In genomic region chr10:39666027-39666426, GRCm38 (mm10) we compare ENCODE assay signal across 20 mouse cellular contexts. TPM values are rescaled to one million over a fixed set of nuclear protein-coding genes. Genes with fewer than 3 reads are reported as not detected.
DNase-seq lines count a peak whose midpoint lies in the region; ATAC-seq and TF ChIP-seq lines count a peak whose summit lies in the region.
"Had no signal": no experiment of that assay in that cellular context is flagged by ENCODE, and none has a peak within 500 bp of the region (broad histone marks: within the 10 kb centered on the region; RNA-seq: fewer than 3 reads in every experiment).

No protein-coding gene starts in this region.

- H3K4me3 ChIP-seq in heart, embryonic 10.5 days, result no peak overlapping the region
- no peak overlapping the region for H3K4me3 ChIP-seq in heart, adult 2 months
- H3K4me3 ChIP-seq in neural tube, embryonic 11.5 days (ENCODE audit: low read depth, low read length), result no peak overlapping the region
- H3K4me3 ChIP-seq in neural tube, embryonic 15.5 days (replicated peaks), result no peak overlapping the region
- no peak overlapping the region for H3K4me3 ChIP-seq in limb, embryonic 10.5 days
- H3K4me3 ChIP-seq in stomach, postnatal 0 days (ENCODE audit: low read depth, low read length), result no peak overlapping the region
- H3K4me3 ChIP-seq: heart, embryonic 15.5 days; hindbrain, embryonic 12.5 days; megakaryocyte, embryonic 14.5 days; midbrain, embryonic 15.5 days had no signal

- H3K4me1 ChIP-seq in heart, embryonic 10.5 days, result peaks cover 37% of the 10 kb centered on the region
- H3K4me1 ChIP-seq in heart, adult 2 months (ENCODE audit: control insufficient read depth, insufficient read depth, low read length), result peaks cover 2% of the 10 kb centered on the region; the same call in 1 of the 2 replicates
- H3K4me1 ChIP-seq in neural tube, embryonic 11.5 days (ENCODE audit: control insufficient read depth, insufficient read depth, low read length), result peaks cover 6% of the 10 kb centered on the region
- peaks cover 16% of the 10 kb centered on the region for H3K4me1 ChIP-seq in neural tube, embryonic 15.5 days
- peaks cover 32% of the 10 kb centered on the region for H3K4me1 ChIP-seq in limb, embryonic 10.5 days
- H3K4me1 ChIP-seq in stomach, postnatal 0 days (replicated peaks; ENCODE audit: control insufficient read depth, insufficient read depth), result peaks cover 8% of the 10 kb centered on the region; the same call in 1 of the 2 replicates
- H3K4me1 ChIP-seq: megakaryocyte, embryonic 14.5 days had no signal

- H3K9me3 ChIP-seq in heart, embryonic 10.5 days, result no peaks in the 10 kb centered on the region
- no peaks in the 10 kb centered on the region for H3K9me3 ChIP-seq in neural tube, embryonic 11.5 days (ENCODE audit: control insufficient read depth, low read length)
- no peaks in the 10 kb centered on the region for H3K9me3 ChIP-seq in neural tube, embryonic 15.5 days (replicated peaks)
- H3K9me3 ChIP-seq in limb, embryonic 10.5 days (replicated peaks), result no peaks in the 10 kb centered on the region
- no peaks in the 10 kb centered on the region for H3K9me3 ChIP-seq in stomach, postnatal 0 days (ENCODE audit: control insufficient read depth, low read length)
- H3K9me3 ChIP-seq: heart, embryonic 15.5 days; hindbrain, embryonic 12.5 days; megakaryocyte, embryonic 14.5 days; midbrain, embryonic 15.5 days had no signal

- TF ChIP-seq CTCF in heart, adult 2 months (IDR thresholded peaks at IDR 0.05), result no peak
- TF ChIP-seq CTCF in stomach, postnatal 0 days (IDR thresholded peaks at IDR 0.05; ENCODE audit: low read depth), result no peak

- H3K36me3 ChIP-seq in heart, embryonic 10.5 days, result peaks cover 9% of the 10 kb centered on the region; the same call in 1 of the 2 replicates
- H3K36me3 ChIP-seq in heart, adult 2 months (ENCODE audit: control insufficient read depth, insufficient read depth, low read length), result no peaks in the 10 kb centered on the region
- H3K36me3 ChIP-seq in neural tube, embryonic 11.5 days (ENCODE audit: control insufficient read depth, insufficient read depth, low read length), result no peaks in the 10 kb centered on the region
- no peaks in the 10 kb centered on the region for H3K36me3 ChIP-seq in neural tube, embryonic 15.5 days
- H3K36me3 ChIP-seq in limb, embryonic 10.5 days, result peaks cover 17% of the 10 kb centered on the region
- H3K36me3 ChIP-seq in stomach, postnatal 0 days (ENCODE audit: control insufficient read depth, insufficient read depth, low read length), result no peaks in the 10 kb centered on the region
- H3K36me3 ChIP-seq: heart, embryonic 15.5 days; hindbrain, embryonic 12.5 days; midbrain, embryonic 15.5 days had no signal

- H3K4me2 ChIP-seq in neural tube, embryonic 11.5 days (ENCODE audit: low read depth), result no peak overlapping the region
- H3K4me2 ChIP-seq in neural tube, embryonic 15.5 days, result no peak overlapping the region
- no peak overlapping the region for H3K4me2 ChIP-seq in stomach, postnatal 0 days (replicated peaks; ENCODE audit: low read depth)
- H3K4me2 ChIP-seq: heart, embryonic 15.5 days; hindbrain, embryonic 12.5 days; midbrain, embryonic 15.5 days had no signal

- no peak for DNase-seq in heart, embryonic 10.5 days (ENCODE audit: low spot score)
- DNase-seq in heart, adult 2 months, result no peak
- DNase-seq in neural tube, embryonic 11.5 days (ENCODE audit: low spot score), result no peak
- no peak for DNase-seq in limb, embryonic 10.5 days (ENCODE audit: low spot score)
- DNase-seq in stomach, postnatal 0 days (ENCODE audit: low spot score), result no peak
- DNase-seq in adrenal gland, postnatal 25 days, result no peak
- DNase-seq in cerebellum, adult 9-11 months, result no peak
- DNase-seq: cerebellum, adult 8-10 months; kidney, postnatal 10 days; liver, postnatal 0 days; lung, postnatal 14 days; right cerebral cortex, postnatal 14 days; spleen, adult 18-20 months had no signal

- H3K27me3 ChIP-seq in heart, embryonic 10.5 days (ENCODE audit: insufficient read depth, poor library complexity, severe bottlenecking), result no peaks in the 10 kb centered on the region
- no peaks in the 10 kb centered on the region for H3K27me3 ChIP-seq in heart, adult 2 months (ENCODE audit: control insufficient read depth, insufficient read depth, low read length)
- H3K27me3 ChIP-seq in neural tube, embryonic 11.5 days (ENCODE audit: control insufficient read depth, insufficient read depth, low read length), result no peaks in the 10 kb centered on the region
- no peaks in the 10 kb centered on the region for H3K27me3 ChIP-seq in neural tube, embryonic 15.5 days (replicated peaks)
- no peaks in the 10 kb centered on the region for H3K27me3 ChIP-seq in limb, embryonic 10.5 days (ENCODE audit: low read depth, poor library complexity, severe bottlenecking)
- no peaks in the 10 kb centered on the region for H3K27me3 ChIP-seq in stomach, postnatal 0 days (ENCODE audit: control insufficient read depth, insufficient read depth, low read length)
- H3K27me3 ChIP-seq: heart, embryonic 15.5 days; hindbrain, embryonic 12.5 days; midbrain, embryonic 15.5 days had no signal

- H3K9ac ChIP-seq in heart, adult 2 months (ENCODE audit: low read depth, low read length), result no peak overlapping the region
- no peak overlapping the region for H3K9ac ChIP-seq in neural tube, embryonic 11.5 days (ENCODE audit: low read length)
- no peak overlapping the region for H3K9ac ChIP-seq in neural tube, embryonic 15.5 days (replicated peaks)
- no peak overlapping the region for H3K9ac ChIP-seq in stomach, postnatal 0 days (ENCODE audit: low read length)
- H3K9ac ChIP-seq: heart, embryonic 15.5 days; hindbrain, embryonic 12.5 days; liver, postnatal 0 days; midbrain, embryonic 15.5 days had no signal

- intact Hi-C loops in heart, adult 2 months (cut with DNase I), result no loop called here

- H3K79me2 ChIP-seq in heart, adult 2 months (replicated peaks; ENCODE audit: control insufficient read depth, insufficient read depth, low read length), result no peaks in the 10 kb centered on the region

- peak overlapping the region; percentile 69; the same call in 1 of the 2 replicates for H3K27ac ChIP-seq in heart, embryonic 10.5 days
- H3K27ac ChIP-seq in heart, adult 2 months, result no peak overlapping the region
- 0 out of 2 replicates have a peak overlapping the region, but pooled peaks have one; percentile 4 for H3K27ac ChIP-seq in neural tube, embryonic 11.5 days (ENCODE audit: low read depth, low read length)
- H3K27ac ChIP-seq in neural tube, embryonic 15.5 days (replicated peaks), result no peak overlapping the region
- peak overlapping the region; percentile 25; the same call in 1 of the 2 replicates for H3K27ac ChIP-seq in limb, embryonic 10.5 days
- 0 out of 2 replicates have a peak overlapping the region, but pooled peaks have one; percentile 49 for H3K27ac ChIP-seq in stomach, postnatal 0 days (replicated peaks)
- H3K27ac ChIP-seq: hindbrain, embryonic 12.5 days; midbrain, embryonic 15.5 days had no signal

- WGBS in heart, embryonic 10.5 days, result 51% methylated on average over 3 of the region's 3 CpGs
- 74% methylated on average over 3 of the region's 3 CpGs for WGBS in heart, adult 2 months
- WGBS in neural tube, embryonic 11.5 days, result 62% methylated on average over 3 of the region's 3 CpGs
- 79% methylated on average over 3 of the region's 3 CpGs for WGBS in neural tube, embryonic 15.5 days
- 59% methylated on average over 3 of the region's 3 CpGs for WGBS in limb, embryonic 10.5 days
- 33% methylated on average over 3 of the region's 3 CpGs for WGBS in stomach, postnatal 0 days

- TF ChIP-seq EP300 in heart, adult 2 months (IDR thresholded peaks at IDR 0.05; ENCODE audit: insufficient read depth, low read depth, low read length), result no peak
- TF ChIP-seq EP300 in stomach, postnatal 0 days (optimal IDR thresholded peaks at IDR 0.05), result no peak

- no peak for TF ChIP-seq POLR2A in heart, adult 2 months (IDR thresholded peaks at IDR 0.05; ENCODE audit: insufficient read depth, low read depth, low read length)

- ATAC-seq in neural tube, embryonic 11.5 days (ENCODE audit: insufficient read depth, low FRiP score, low TSS enrichment), result no peak
- no peak for ATAC-seq in neural tube, embryonic 15.5 days (ENCODE audit: low FRiP score)
- no peak for ATAC-seq in stomach, postnatal 0 days (ENCODE audit: low FRiP score, low TSS enrichment)
- ATAC-seq: forebrain, embryonic 16.5 days; intestine, postnatal 0 days; liver, postnatal 0 days; midbrain, embryonic 15.5 days had no signal

RNA-seq across cellular contexts. Expression of gene Traf3ip2, which starts 53.3 kb away (rescaled TPM):
- 12.6 and 13.7 TPM in 2 replicates for polyA plus RNA-seq in heart, embryonic 10.5 days (2016; fragmentation: Nextera tagmentation; extraction: Ambion mirVana)
- 1 to 10 TPM; 5.0 to 6.5 TPM for total RNA-seq in heart, adult 2 months (2021)
- 7.1 and 7.8 TPM in 2 replicates for polyA plus RNA-seq in heart, adult 2 months (2012; rRNA removed)
- 9.4 TPM in 2 replicates for polyA plus RNA-seq in neural tube, embryonic 11.5 days (2014; fragmentation: Nextera tagmentation; extraction: Ambion mirVana)
- 3.8 and 9.4 TPM in 2 replicates for polyA plus RNA-seq in neural tube, embryonic 15.5 days (2015; fragmentation: Nextera tagmentation; extraction: Ambion mirVana)
- 7.2 and 8.7 TPM in 2 replicates for polyA plus RNA-seq in limb, embryonic 10.5 days (2016; fragmentation: Nextera tagmentation; extraction: Ambion mirVana)
- polyA plus RNA-seq in stomach, postnatal 0 days (2015; fragmentation: Nextera tagmentation; extraction: Ambion mirVana), result 19.4 and 24.1 TPM in 2 replicates
- 24.4 and 26.0 TPM in 2 replicates for total RNA-seq in adrenal gland, postnatal 25 days (2021)

Comparison
In these comparisons a context has a peak if more than half of its experiments do, and no peak if none do; other contexts are left out.
1. H3K27ac ChIP-seq: peak in heart, embryonic 10.5 days (single experiment), neural tube, embryonic 11.5 days (single experiment), limb, embryonic 10.5 days (single experiment) and stomach, postnatal 0 days (single experiment); none in heart, adult 2 months (single experiment) and neural tube, embryonic 15.5 days (single experiment).